Comparison of ENCODE assay signal across 23 mouse cellular contexts in the genomic region with DNA sequence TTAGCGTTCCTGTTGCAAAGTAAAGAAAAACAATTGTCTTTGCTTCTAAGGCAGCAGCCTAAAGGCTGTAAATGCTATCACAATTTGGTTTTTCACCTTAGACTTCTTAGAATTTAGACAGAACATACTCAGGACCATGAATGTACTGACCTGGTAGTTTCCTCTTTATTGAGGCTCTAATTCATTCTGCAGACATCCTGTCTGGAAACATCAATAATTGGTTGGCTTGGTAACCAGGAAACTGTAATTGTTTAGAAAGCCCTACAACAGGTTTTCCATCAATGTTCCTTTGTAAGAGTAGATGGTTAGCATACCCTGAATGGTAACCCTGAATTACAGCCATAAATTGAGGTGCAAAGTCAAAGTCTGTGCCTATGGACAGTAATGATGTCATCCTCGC.
"Had no signal": no experiment of that assay in that cellular context is flagged by ENCODE, and none has a peak within 500 bp of the region (broad histone marks: within the 10 kb centered on the region; RNA-seq: fewer than 3 reads in every experiment).

No protein-coding gene starts in this region.

- H3K4me1 ChIP-seq: heart, embryonic 15.5 days; hindbrain, embryonic 13.5 days; hindbrain, embryonic 15.5 days; kidney, embryonic 15.5 days; liver, embryonic 13.5 days; liver, embryonic 15.5 days had no signal

- DNase-seq: gastrocnemius, postnatal 14 days; gastrocnemius, postnatal 36 days; heart, adult 11 months; kidney, adult 11 months; kidney, adult 2 months; kidney, adult 9 months; kidney, postnatal 14 days; kidney, postnatal 36 days; layer of hippocampus, adult 9-11 months; layer of hippocampus, postnatal 36 days; left cerebral cortex, postnatal 4 days; liver; liver, embryonic 13.5 days had no signal

- H3K9ac ChIP-seq: heart, embryonic 13.5 days; heart, embryonic 15.5 days; hindbrain, embryonic 13.5 days; hindbrain, embryonic 15.5 days; kidney, embryonic 15.5 days; limb, embryonic 12.5 days; liver, embryonic 13.5 days; liver, embryonic 15.5 days had no signal

- H3K27ac ChIP-seq: heart, embryonic 10.5 days; heart, embryonic 13.5 days; heart, embryonic 15.5 days; hindbrain, embryonic 13.5 days; hindbrain, embryonic 15.5 days; hindbrain, postnatal 0 days; kidney, embryonic 15.5 days; kidney, postnatal 0 days; liver, embryonic 13.5 days; liver, embryonic 15.5 days had no signal

- H3K36me3 ChIP-seq: heart, embryonic 10.5 days; heart, embryonic 13.5 days; heart, embryonic 15.5 days; hindbrain, embryonic 13.5 days; hindbrain, embryonic 15.5 days; kidney, embryonic 15.5 days; limb, embryonic 12.5 days; liver, embryonic 13.5 days; liver, embryonic 15.5 days had no signal

- H3K4me3 ChIP-seq: heart, embryonic 10.5 days; heart, embryonic 13.5 days; heart, embryonic 15.5 days; hindbrain, embryonic 13.5 days; hindbrain, embryonic 15.5 days; kidney, embryonic 15.5 days; limb, embryonic 12.5 days; liver, embryonic 13.5 days; liver, embryonic 15.5 days had no signal

- H3K27me3 ChIP-seq: heart, embryonic 13.5 days; heart, embryonic 15.5 days; hindbrain, embryonic 13.5 days; hindbrain, embryonic 15.5 days; kidney, embryonic 15.5 days; limb, embryonic 12.5 days; liver, embryonic 13.5 days; liver, embryonic 15.5 days had no signal
